Mouse (Mus musculus): ENCODE measurements around the gene Krt7.

Gene Krt7

DNA sequence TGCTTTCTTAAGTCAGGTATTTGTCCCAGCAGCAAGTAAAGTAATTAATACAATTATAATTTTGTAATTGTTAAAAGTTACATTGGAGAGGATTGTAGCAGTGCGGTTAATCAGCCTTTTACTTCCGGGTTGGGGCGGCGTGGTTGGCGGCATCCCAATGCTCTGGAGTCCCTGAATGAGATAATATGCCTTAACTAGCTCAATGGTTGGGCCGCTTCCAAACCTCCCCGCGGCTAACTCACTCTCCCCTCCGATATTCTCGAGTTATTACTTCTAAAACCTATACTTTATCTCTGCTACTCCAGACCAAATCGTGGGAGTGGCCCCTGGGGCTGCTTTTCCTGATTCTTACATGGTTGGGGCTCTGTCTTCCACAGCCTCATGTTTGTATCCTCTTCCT is 35.7 kb downstream of the Krt7 start:
- no peak for DNase-seq (ENCODE audit: low read depth, low spot score)

- DNase-seq (ENCODE audit: low read depth, low spot score) = no peak
Measured at GRCm38 (mm10) chr15:101447444-101447843, 36.6 kb downstream of the Krt7 start, which contains the start of gene Krt88. Krt88 (plus strand) TSS chr15:101447744.

- no peak for DNase-seq (ENCODE audit: low read depth, low spot score)
Measured at GRCm38 (mm10) chr15:101453093-101453736, 42.4 kb downstream of the Krt7 start.

DNA sequence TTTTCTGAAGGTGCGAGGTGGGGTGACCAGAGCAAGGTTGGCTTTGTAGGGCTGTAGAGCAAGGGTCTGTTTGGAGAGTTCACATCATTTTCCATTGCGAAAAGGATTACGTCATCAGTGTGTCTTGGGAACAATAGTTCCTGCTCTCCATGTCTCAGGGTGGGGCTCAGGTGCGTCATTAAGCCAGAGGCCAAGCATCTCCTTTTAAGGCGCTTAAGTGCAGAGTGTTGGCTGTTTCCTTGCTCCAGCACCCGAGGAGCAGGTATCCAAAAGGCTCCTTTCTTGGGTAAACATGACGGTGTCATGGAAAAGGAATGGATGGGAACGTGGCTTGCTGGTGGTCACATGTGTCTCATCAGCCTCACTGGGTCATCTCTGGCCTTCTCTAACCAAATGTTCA is 43.9 kb downstream of the Krt7 start:
- no peak for DNase-seq (ENCODE audit: low read depth, low spot score)

DNA sequence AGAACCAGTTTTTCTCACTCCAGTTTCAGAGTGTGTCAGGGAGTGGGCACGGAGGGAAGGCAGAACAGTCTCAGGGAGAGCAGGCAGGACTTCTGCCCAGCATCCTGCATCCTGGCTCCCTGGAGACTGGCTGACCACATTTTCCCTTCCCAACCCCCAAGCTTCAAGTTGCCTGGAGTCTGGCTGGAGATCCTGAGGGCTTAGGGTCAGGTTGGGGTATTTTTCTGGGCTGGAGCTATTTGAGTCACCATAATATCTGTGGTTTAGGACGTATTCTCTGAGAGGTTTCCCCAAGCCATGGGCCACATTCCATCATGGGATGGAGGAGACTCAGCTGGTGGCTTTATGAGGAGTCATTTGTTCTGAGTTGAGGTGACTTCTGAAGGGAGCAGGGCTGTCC is 44.4 kb downstream of the Krt7 start:
- no peak for DNase-seq (ENCODE audit: low read depth, low spot score)

GRCm38 (mm10) chr15:101455891-101456290 is 45.0 kb downstream of the Krt7 start:
- DNase-seq (ENCODE audit: low read depth, low spot score) = no peak

GRCm38 (mm10) chr15:101458361-101458930 is 47.6 kb downstream of the Krt7 start:
- no peak for DNase-seq (ENCODE audit: low read depth, low spot score)

- DNase-seq (ENCODE audit: low read depth, low spot score) = no peak
Measured at GRCm38 (mm10) chr15:101459283-101459682, 48.4 kb downstream of the Krt7 start.

GRCm38 (mm10) chr15:101463651-101464050 is 52.8 kb downstream of the Krt7 start, which contains the start of gene Krt81:
Krt81 (minus strand) TSS chr15:101463751.
- DNase-seq (ENCODE audit: low read depth, low spot score) = no peak

DNA sequence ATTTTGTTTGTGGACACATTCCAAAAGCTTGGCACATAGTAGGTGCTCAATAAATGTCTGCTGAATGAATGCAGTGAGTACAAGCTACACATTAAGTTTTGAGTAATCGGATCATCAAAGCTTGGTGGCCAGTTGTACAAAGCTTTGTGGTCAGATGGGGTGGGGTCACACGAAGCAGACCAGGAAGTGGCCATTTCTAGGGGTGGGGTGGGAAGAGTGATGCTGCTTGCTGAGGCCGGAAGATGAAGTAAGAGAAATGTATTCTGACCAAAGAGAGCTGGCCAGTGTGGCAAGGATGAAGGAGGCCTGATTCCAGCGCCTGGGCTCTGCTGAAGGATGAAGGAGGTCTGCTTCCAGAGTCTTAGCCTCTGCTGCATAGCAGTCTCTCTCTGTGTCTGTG is 58.2 kb downstream of the Krt7 start:
- no peak for DNase-seq (ENCODE audit: low read depth, low spot score)

DNA sequence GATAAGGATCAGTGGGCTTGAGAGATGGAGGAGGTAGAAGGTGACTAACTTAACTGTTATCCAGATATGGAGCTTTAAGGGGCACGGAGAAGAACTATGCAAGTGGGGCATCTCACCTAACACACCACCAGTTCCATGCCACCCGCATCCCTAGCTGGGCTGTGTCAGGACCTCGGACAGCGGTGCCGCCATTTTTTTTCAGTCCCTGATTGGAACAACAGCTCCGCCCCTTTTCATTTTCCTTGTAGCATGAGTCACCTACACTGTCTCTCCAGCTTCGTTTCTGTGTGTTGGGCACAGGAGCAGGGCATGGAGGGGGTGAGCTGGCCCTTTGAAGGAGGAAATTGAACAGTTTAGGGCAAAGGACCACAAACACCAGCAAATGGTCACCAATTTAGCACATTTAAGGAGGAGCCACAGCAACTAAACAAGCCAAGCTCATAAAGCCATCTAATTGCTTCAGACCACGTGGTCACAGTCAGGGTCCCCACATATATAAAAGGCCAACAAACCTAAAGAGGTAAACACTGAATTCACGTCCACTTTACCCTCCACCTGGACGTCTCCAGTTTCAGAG is 62.2 kb downstream of the Krt7 start, which contains the start of gene Krt86:
TSS of gene Krt86 (plus strand) at position 527 of the 577 bp plus-strand sequence.
- DNase-seq (ENCODE audit: low read depth, low spot score) = no peak

DNA sequence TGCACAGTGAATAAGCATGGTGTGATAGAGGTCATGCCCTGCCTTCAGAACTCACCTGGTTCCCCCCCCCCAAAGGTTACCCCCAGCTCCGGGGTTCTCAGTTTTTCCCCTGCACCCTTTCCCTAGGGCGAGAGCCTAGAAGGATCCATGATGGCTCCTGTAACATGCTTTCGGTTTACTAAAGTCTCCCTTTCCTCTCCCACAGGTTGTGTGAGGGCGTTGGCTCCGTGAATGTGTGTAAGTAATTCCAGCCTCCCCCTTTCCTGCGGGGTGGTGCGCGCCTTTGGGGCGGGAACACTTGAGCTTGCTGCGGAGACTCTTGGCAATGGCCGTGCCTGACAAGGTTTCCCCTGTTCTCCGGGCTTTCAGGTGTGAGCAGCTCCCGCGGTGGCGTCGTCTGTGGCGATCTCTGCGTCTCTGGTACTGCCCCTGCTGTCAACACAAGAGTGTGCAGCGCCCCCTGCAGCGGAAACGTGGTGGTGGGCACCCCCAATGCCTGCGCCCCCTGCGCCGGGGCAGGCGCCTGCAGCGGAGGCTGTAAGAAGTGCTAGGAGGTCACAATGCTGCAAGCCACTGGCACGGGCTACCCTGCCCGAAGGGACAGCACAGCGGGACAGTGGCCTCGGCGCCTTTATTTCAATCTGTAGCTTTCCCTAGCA is 68.3 kb downstream of the Krt7 start:
- no peak for DNase-seq (ENCODE audit: low read depth, low spot score)

DNA sequence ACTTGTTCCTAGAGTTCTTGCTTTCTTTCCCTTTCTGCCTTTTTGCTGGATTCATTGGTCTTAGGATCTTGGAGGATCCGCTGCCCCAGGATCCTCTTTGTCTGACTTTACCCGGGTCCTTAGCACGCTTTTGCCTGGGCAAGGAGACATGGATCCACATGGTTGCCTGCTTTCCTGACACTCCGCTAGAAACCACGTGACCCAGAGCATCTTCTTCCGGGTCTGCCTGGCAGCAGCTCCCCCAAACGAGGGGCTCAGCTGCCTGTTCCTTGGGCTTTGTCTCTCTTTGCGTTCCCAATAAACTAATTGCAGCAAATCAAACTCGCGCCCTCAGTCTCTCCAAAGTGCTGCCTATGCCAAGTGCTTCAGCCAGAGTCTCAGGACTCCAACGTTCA is 68.8 kb downstream of the Krt7 start:
- no peak for DNase-seq (ENCODE audit: low read depth, low spot score)

Data from c-Kit-negative CD71-positive TER-119-positive erythroid progenitor cells, embryonic 14.5 days (primary cell).